Mouse (Mus musculus): ENCODE data around the gene Rgs1. TPM values are rescaled to one million over a fixed set of nuclear protein-coding genes. Genes with fewer than 3 reads are reported as not detected.

Rgs1 gene
- 1 to 10 TPM; 1.2 to 3.2 TPM for total RNA-seq (2021)
- long read RNA-seq, experiment 1, result 0 reads
- long read RNA-seq, experiment 2, partial matches to known transcripts, result 0 of 1 reads
- long read RNA-seq, experiment 2, other reads (novel, unspliced or antisense), result 0 of 1 reads

GRCm38 (mm10) chr1:144248923-144249322 lies at the start of gene Rgs1:
Gene Rgs1 (minus strand): TSS chr1:144249242.
- DNase-seq (ENCODE audit: low spot score in 2 of 2), result no peak

GRCm38 (mm10) chr1:144283020-144284014 lies 34.3 kb upstream of the Rgs1 start:
- no peak for DNase-seq (ENCODE audit: low spot score in 2 of 2)

DNA sequence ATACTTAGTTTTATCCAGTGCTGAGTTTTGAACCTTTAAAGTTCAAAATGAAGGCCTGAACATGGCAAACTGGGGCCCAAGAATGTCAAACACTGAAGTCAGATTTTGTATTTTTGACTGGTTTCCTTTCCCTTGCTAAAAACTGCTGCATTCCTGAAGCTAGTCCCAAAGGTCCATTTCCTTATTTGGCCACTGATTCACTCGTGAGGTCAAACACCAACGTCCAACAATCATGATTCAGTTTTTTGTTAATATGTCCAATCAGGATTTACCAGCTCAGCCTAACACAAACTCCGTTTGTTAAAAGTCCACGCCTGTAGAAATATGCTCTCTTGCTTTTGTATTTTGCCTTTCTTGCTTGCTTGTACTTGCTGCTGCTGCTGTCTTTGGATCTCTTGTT lies 31.0 kb upstream of the Rgs1 start:
- no peak for DNase-seq (ENCODE audit: low spot score in 2 of 2)

DNA sequence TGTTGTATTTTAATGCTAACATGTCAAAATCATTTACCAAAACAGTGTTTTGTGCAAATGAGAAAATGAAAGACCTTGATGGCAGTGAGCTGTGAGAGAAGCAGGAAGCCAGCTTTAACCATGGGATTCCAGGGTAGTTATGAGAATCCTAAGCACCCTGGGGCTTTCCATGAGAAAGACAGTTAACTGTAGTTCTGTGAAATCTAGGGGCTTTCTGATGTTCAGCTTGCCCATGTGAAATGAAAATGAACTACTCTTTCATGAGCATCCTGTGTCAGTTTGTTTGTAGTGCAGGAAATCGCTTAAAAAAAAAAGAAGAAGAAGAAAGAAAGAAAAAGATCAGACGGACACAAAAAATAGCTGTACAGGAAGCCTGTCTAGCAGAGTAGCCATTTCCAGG lies 23.9 kb upstream of the Rgs1 start:
- DNase-seq (ENCODE audit: low spot score in 2 of 2), result no peak

GRCm38 (mm10) chr1:144269112-144269511 lies 20.1 kb upstream of the Rgs1 start:
- DNase-seq (ENCODE audit: low spot score in 2 of 2), result no peak

- DNase-seq (ENCODE audit: low spot score in 2 of 2), result no peak
Measured at GRCm38 (mm10) chr1:144267471-144268470, 18.7 kb upstream of the Rgs1 start.

DNA sequence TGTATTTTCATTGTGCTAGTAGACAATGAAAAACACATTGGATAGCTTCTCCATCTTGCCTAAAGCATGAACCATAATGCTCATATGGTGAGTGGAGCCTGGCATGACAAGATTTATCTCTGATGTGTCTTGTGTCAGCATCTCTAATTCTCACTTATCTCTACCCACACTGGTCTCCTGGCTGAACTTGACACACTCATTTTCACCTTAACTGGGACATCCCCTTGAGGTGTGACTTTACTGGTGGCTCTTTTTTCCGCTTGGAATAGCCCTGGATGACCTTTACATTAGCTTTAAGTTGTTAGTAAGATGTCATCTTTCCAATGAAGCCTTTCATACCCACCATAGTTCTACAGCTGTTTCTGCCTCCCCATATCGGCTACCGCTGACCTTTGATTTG lies 15.0 kb upstream of the Rgs1 start:
- DNase-seq (ENCODE audit: low spot score in 2 of 2), result no peak

GRCm38 (mm10) chr1:144262008-144262407 lies 13.0 kb upstream of the Rgs1 start:
- no peak for DNase-seq (ENCODE audit: low spot score in 2 of 2)

GRCm38 (mm10) chr1:144258779-144259178 lies 9.7 kb upstream of the Rgs1 start:
- no peak for DNase-seq (ENCODE audit: low spot score in 2 of 2)

GRCm38 (mm10) chr1:144256556-144257331 lies 7.7 kb upstream of the Rgs1 start:
- DNase-seq (ENCODE audit: low spot score in 2 of 2), result no peak

DNA sequence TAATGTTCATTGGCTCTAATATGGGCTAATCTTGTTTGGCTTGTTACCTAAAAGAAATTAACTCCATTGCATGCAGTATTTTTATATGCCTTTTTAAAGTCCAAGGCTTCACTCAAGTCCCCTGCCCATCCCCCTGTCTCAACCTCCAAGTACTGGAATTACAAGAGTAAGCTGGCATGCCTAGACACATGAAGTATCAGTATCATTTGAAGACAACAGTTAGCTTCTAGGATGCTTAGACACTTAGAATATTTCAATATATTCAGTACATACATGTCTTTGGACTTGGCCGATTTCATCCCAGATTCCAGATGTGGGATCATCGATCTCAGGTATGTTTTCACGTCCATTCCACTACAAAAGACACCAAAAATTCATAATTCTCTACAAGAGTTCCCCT lies 836 bp downstream of the Rgs1 start:
- no peak for DNase-seq (ENCODE audit: low spot score in 2 of 2)

DNA sequence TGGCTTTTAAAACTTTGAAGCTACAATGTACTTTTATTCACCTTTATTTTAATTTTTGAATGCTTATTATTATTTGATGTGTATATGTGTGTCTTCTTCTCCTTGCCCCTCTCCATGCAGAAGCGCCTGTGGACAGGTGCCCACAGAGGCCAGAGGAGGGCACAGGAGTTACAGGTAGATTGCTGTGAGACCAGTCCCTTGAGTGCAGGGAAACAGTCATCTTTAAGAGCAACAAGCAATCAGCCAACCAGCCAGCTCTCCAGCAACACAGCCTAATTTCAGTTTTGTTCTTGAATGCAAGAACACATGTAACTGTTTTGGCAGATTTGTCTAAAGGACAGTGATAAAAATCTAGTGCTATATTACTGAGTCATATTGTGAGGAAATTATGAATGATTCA lies 1.7 kb downstream of the Rgs1 start:
- DNase-seq (ENCODE audit: low spot score in 2 of 2), result no peak

GRCm38 (mm10) chr1:144243511-144243910 lies 5.5 kb downstream of the Rgs1 start:
- peak in 1 of 2 experiments; percentile 5 for DNase-seq (ENCODE audit: low spot score in 2 of 2)

- DNase-seq (ENCODE audit: low spot score in 2 of 2), result no peak
Measured at GRCm38 (mm10) chr1:144239195-144239594, 9.8 kb downstream of the Rgs1 start.

GRCm38 (mm10) chr1:144215230-144215629 lies 33.8 kb downstream of the Rgs1 start:
- no peak for DNase-seq (ENCODE audit: low spot score in 2 of 2)

DNA sequence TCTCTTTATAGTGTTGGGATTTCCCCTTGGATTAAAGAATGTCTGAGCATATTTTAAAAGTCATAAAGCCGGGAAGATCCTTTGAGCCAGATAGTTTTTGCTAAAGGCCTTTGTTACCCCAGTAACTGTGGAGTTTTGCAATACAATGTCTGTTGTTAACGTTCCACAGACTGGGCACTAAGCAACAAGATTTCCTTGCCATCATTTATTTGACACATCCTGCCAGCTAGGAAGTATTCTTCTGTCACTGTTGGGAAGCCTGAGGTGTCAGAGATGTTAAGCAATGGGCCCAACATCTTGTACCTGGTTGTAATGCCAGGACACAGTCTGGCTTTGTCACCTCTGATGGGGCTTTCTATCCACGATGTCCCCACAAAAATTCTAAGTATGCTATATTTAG lies 38.1 kb downstream of the Rgs1 start:
- DNase-seq (ENCODE audit: low spot score in 2 of 2), result no peak

DNA sequence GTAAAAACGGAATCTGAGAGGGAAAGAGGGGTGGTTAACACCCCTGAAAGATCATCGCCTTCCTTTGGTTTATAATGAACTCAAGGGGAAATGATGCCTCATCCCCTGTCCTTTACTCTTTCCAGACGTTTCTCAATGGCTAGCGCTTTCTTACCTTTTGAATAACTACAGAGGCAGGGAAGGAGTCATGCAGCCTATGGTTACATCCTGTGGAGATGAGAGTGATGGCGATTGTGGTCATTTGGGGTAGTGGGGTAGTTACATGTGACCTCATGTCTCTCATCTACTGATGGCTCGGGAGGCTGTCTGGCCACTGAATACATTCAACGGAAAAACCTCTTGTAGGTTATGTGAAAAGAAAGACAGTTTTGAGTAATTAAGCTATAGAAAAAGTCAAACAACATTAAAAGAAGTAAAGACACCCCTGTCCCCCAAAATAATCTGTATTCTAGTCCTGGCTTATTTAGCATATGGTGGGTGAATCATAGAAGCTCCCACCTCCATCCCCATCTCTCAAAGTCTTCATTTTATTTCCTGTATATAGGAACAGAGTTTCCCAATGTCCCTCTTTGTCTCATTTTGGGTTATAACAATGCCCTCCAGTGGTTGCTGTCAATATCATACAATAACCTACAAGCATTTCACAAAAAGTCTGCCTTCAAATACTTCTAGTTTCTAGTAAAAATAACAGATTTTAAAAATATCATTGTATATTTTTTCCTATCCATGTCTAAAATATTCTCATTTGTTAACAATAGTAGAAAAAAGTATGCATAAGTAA lies 42.6 kb downstream of the Rgs1 start:
- DNase-seq (ENCODE audit: low spot score in 2 of 2), result no peak

GRCm38 (mm10) chr1:144204766-144205165 lies 44.3 kb downstream of the Rgs1 start:
- DNase-seq (ENCODE audit: low spot score in 2 of 2), result no peak

- DNase-seq (ENCODE audit: low spot score in 2 of 2), result no peak
Measured at GRCm38 (mm10) chr1:144202939-144203338, 46.1 kb downstream of the Rgs1 start.

- no peak for DNase-seq (ENCODE audit: low spot score in 2 of 2)
Measured at GRCm38 (mm10) chr1:144200496-144200895, 48.5 kb downstream of the Rgs1 start.

All from adrenal gland, adult 18-20 months (tissue).